Mouse (Mus musculus): ENCODE data around the gene Kcnma1.

GRCm38 (mm10) chr14:23492581-23493360, 521.5 kb downstream of the Kcnma1 start:
- TF ChIP-seq CTCF (conservative IDR thresholded peaks at IDR 0.05; ENCODE audit: low read length) (no peak), NANOG (IDR thresholded peaks at IDR 0.05; ENCODE audit: borderline replicate concordance, low read length) (no peak), POU5F1 (IDR thresholded peaks at IDR 0.05; ENCODE audit: borderline replicate concordance, low read length) (no peak)
